8 mouse cellular contexts compared by ENCODE assay signal in the genomic region with DNA sequence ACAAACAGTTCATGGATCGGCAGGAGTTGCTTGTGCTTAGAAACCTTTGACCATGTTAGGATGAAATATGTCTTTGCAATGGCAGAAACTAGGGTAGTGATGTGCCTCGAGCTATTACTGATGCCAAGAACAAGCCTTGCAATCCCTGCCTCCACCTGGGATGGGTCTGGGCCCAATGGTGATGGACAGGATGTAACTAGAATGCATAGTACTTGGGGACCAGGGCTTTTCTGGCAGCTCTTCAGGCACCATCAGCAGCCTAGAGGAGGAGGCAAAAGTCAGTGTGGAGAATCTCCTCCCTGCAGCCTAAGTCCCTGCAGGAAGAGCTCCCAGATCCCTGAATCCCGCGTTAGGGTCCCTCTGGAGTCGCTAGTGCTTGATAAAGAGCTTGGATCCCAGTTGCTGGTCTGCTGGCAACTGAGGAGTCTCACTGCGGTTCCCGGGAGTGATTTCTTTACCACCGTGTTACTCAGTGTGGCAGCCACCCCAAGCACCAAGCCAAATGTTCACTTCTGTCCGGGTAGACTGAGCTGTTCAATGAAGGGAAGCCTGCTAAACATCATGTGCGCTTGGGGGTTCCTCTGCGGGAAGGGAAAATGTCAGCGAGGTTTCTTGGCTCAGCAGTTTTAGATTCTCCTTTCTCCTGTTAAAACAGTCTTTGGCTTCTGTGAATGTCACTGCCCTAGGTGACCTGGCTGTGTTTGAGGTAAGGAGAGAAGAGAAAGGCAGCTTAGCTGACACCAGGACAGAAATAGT. TPM values are rescaled to one million over a fixed set of nuclear protein-coding genes. Genes with fewer than 3 reads are reported as not detected.
DNase-seq lines count a peak whose midpoint lies in the region; ATAC-seq and TF ChIP-seq lines count a peak whose summit lies in the region.

No protein-coding gene starts in this region.

- H3K9ac ChIP-seq in forebrain, embryonic 12.5 days: no peak overlapping the region
- H3K9ac ChIP-seq in neural tube, embryonic 15.5 days (replicated peaks): no peak overlapping the region

- H3K4me1 ChIP-seq in forebrain, embryonic 12.5 days: peaks cover 11% of the 10 kb centered on the region
- H3K4me1 ChIP-seq in neural tube, embryonic 15.5 days: peaks cover 19% of the 10 kb centered on the region

- no peak for ATAC-seq in forebrain, embryonic 12.5 days (ENCODE audit: low FRiP score)
- no peak for ATAC-seq in neural tube, embryonic 15.5 days (ENCODE audit: low FRiP score)

- no peak for TF ChIP-seq POLR2A in brain, embryonic 14.5 days (IDR thresholded peaks at IDR 0.05; ENCODE audit: borderline replicate concordance, extremely low read depth, insufficient read depth, insufficient read length, poor library complexity, severe bottlenecking)

- TF ChIP-seq CTCF in brain, embryonic 14.5 days (IDR thresholded peaks at IDR 0.05; ENCODE audit: borderline replicate concordance, extremely low read depth, insufficient read depth, insufficient read length): no peak

- no peak overlapping the region for H3K27ac ChIP-seq in forebrain, embryonic 12.5 days
- no peak overlapping the region for H3K27ac ChIP-seq in neural tube, embryonic 15.5 days (replicated peaks)

- no peaks in the 10 kb centered on the region for H3K36me3 ChIP-seq in forebrain, embryonic 12.5 days (replicated peaks)
- no peaks in the 10 kb centered on the region for H3K36me3 ChIP-seq in neural tube, embryonic 15.5 days

- peak; percentile 5 to 19 for DNase-seq in left cerebral cortex, adult 18-20 months (ENCODE audit: low spot score in 2 of 2)
- no peak for DNase-seq in left cerebral cortex, postnatal 25 days (ENCODE audit: low spot score in 2 of 2)
- peak; percentile 9 for DNase-seq in brain, embryonic 14.5 days (ENCODE audit: low read depth)
- peak; percentile 25 for DNase-seq in kidney, postnatal 14 days
- no peak for DNase-seq in adrenal gland, postnatal 36 days
- no peak for DNase-seq in ovary, postnatal 14 days (ENCODE audit: low spot score)

- H3K4me2 ChIP-seq in forebrain, embryonic 12.5 days: peak overlapping the region; percentile 96
- peak overlapping the region; percentile 98 for H3K4me2 ChIP-seq in neural tube, embryonic 15.5 days

- intact Hi-C loops in left cerebral cortex, postnatal 25 days (cut with DNase I): loop anchor here (2.0 to 5.0 kb wide), 3 partner anchors 39 to 211 kb away; no protein-coding TSS in a partner anchor

- no peaks in the 10 kb centered on the region for H3K9me3 ChIP-seq in forebrain, embryonic 12.5 days
- no peaks in the 10 kb centered on the region for H3K9me3 ChIP-seq in neural tube, embryonic 15.5 days (replicated peaks)

- H3K27me3 ChIP-seq in forebrain, embryonic 12.5 days: peaks cover 36% of the 10 kb centered on the region
- peaks cover 16% of the 10 kb centered on the region for H3K27me3 ChIP-seq in neural tube, embryonic 15.5 days (replicated peaks)

- no peak overlapping the region; the same call in 1 of the 2 replicates for H3K4me3 ChIP-seq in forebrain, embryonic 12.5 days (replicated peaks)
- H3K4me3 ChIP-seq in neural tube, embryonic 15.5 days (replicated peaks): peak overlapping the region; percentile 61

- 48% methylated on average over 12 of the region's 12 CpGs for WGBS in forebrain, embryonic 12.5 days
- 40% methylated on average over 12 of the region's 12 CpGs for WGBS in neural tube, embryonic 15.5 days

RNA-seq across cellular contexts. Expression of a gene that starts 1.1 kb away (rescaled TPM):
- total RNA-seq in left cerebral cortex, adult 18-20 months (2021): 1 to 10 TPM; 5.2 to 6.7 TPM
- 1 to 10 TPM; 6.9 to 7.9 TPM for total RNA-seq in left cerebral cortex, postnatal 25 days (2021)
- 0.44 and 1.3 TPM in 2 replicates for polyA plus RNA-seq in brain, embryonic 14.5 days (2012; rRNA removed)
- polyA plus RNA-seq in forebrain, embryonic 12.5 days (2016; fragmentation: Nextera tagmentation; extraction: Ambion mirVana): 0.14 and 0.36 TPM in 2 replicates
- polyA plus RNA-seq in neural tube, embryonic 15.5 days (2015; fragmentation: Nextera tagmentation; extraction: Ambion mirVana): 0.95 and 2.4 TPM in 2 replicates
- total RNA-seq in adrenal gland, postnatal 36 days (2021): 1 to 10 TPM; 2.2 to 3.3 TPM

Comparison
In these comparisons a context has a peak if more than half of its experiments do, and no peak if none do; other contexts are left out.
1. DNase-seq: peak in left cerebral cortex, adult 18-20 months (2 of 2), brain, embryonic 14.5 days (single experiment) and kidney, postnatal 14 days (single experiment); none in left cerebral cortex, postnatal 25 days (0 of 2), adrenal gland, postnatal 36 days (0 of 2) and ovary, postnatal 14 days (single experiment).